27 mouse cellular contexts compared by ENCODE assay signal in genomic region chr16:51921025-51921424, GRCm38 (mm10).
DNase-seq lines count a peak whose midpoint lies in the region; ATAC-seq and TF ChIP-seq lines count a peak whose summit lies in the region.
"Had no signal": no experiment of that assay in that cellular context is flagged by ENCODE, and none has a peak within 500 bp of the region (broad histone marks: within the 10 kb centered on the region; RNA-seq: fewer than 3 reads in every experiment).

No protein-coding gene starts in this region.

- H3K4me1 ChIP-seq in intestine, postnatal 0 days (replicated peaks; ENCODE audit: control insufficient read depth, insufficient read depth, low read length): no peaks in the 10 kb centered on the region
- H3K4me1 ChIP-seq in hindbrain, embryonic 16.5 days (ENCODE audit: control insufficient read depth, insufficient read depth, low read depth, low read length): no peaks in the 10 kb centered on the region
- H3K4me1 ChIP-seq: heart, embryonic 12.5 days had no signal

- ATAC-seq in intestine, postnatal 0 days: peak; percentile 69
- ATAC-seq in hindbrain, embryonic 16.5 days: no peak
- ATAC-seq: forebrain, embryonic 15.5 days; inflammation-experienced regulatory T-cells, adult 6 months had no signal

- DNase-seq in heart, adult 8-10 months (ENCODE audit: low spot score): peak; percentile 21
- DNase-seq in heart, adult 11 months: no peak
- DNase-seq in 3T3-L1 (ENCODE audit: low read depth, low spot score) (peak; percentile 16), NIH3T3 (ENCODE audit: low read depth) (peak; percentile 63)
- DNase-seq in right cerebral cortex, adult 18-20 months: no peak
- no peak for DNase-seq in layer of hippocampus, postnatal 25 days (ENCODE audit: extremely low spot score in 1 of 2, low spot score in 1 of 2)
- DNase-seq: adrenal gland, adult 8-10 months; cerebellum, adult 2 months; cerebellum, postnatal 14 days; gastrocnemius, postnatal 25 days; heart, postnatal 4 days; kidney, adult 9 months; kidney, postnatal 10 days; lung, embryonic 14.5 days; lung, postnatal 4 days; midbrain, embryonic 14.5 days; thymus, adult 2 months; thymus, postnatal 36 days had no signal

- H3K27ac ChIP-seq in intestine, postnatal 0 days (ENCODE audit: low read depth, low read length): no peak overlapping the region
- H3K27ac ChIP-seq in hindbrain, embryonic 16.5 days (ENCODE audit: low read depth, low read length): no peak overlapping the region
- H3K27ac ChIP-seq: forebrain, embryonic 15.5 days; hindbrain, embryonic 14.5 days; limb, embryonic 13.5 days; liver, embryonic 14.5 days; neural tube, embryonic 15.5 days had no signal

- TF ChIP-seq CTCF in intestine, postnatal 0 days (IDR thresholded peaks at IDR 0.05; ENCODE audit: low read depth): no peak

- H3K27me3 ChIP-seq in intestine, postnatal 0 days (replicated peaks; ENCODE audit: control insufficient read depth, insufficient read depth, low read length): no peaks in the 10 kb centered on the region
- no peaks in the 10 kb centered on the region for H3K27me3 ChIP-seq in hindbrain, embryonic 16.5 days (replicated peaks; ENCODE audit: control insufficient read depth, insufficient read depth, low read length)
- H3K27me3 ChIP-seq: forebrain, embryonic 15.5 days; heart, embryonic 12.5 days; limb, embryonic 13.5 days; neural tube, embryonic 15.5 days had no signal

- H3K4me2 ChIP-seq in intestine, postnatal 0 days (replicated peaks; ENCODE audit: low read depth): no peak overlapping the region
- H3K4me2 ChIP-seq in hindbrain, embryonic 16.5 days (ENCODE audit: low read length): no peak overlapping the region
- H3K4me2 ChIP-seq: forebrain, embryonic 15.5 days; heart, embryonic 12.5 days; hindbrain, embryonic 14.5 days; limb, embryonic 13.5 days; lung, embryonic 14.5 days; neural tube, embryonic 15.5 days had no signal

- no peaks in the 10 kb centered on the region for H3K9me3 ChIP-seq in intestine, postnatal 0 days (ENCODE audit: control insufficient read depth)
- H3K9me3 ChIP-seq in hindbrain, embryonic 16.5 days (ENCODE audit: control insufficient read depth, low read length): no peaks in the 10 kb centered on the region
- H3K9me3 ChIP-seq: forebrain, embryonic 15.5 days; heart, embryonic 12.5 days; limb, embryonic 13.5 days; neural tube, embryonic 15.5 days had no signal

- no peaks in the 10 kb centered on the region for H3K36me3 ChIP-seq in intestine, postnatal 0 days (ENCODE audit: control insufficient read depth, insufficient read depth)
- H3K36me3 ChIP-seq in hindbrain, embryonic 16.5 days (ENCODE audit: control insufficient read depth, insufficient read depth, low read length): no peaks in the 10 kb centered on the region
- H3K36me3 ChIP-seq: forebrain, embryonic 15.5 days; heart, embryonic 12.5 days; limb, embryonic 13.5 days; neural tube, embryonic 15.5 days had no signal

- WGBS in intestine, postnatal 0 days: 37% methylated on average over 4 of the region's 4 CpGs
- WGBS in hindbrain, embryonic 16.5 days: 93% methylated on average over 4 of the region's 4 CpGs

- H3K4me3 ChIP-seq in intestine, postnatal 0 days (ENCODE audit: low read depth, low read length): no peak overlapping the region
- no peak overlapping the region for H3K4me3 ChIP-seq in hindbrain, embryonic 16.5 days (ENCODE audit: low read length)
- H3K4me3 ChIP-seq: forebrain, embryonic 15.5 days; heart, embryonic 12.5 days; limb, embryonic 13.5 days; neural tube, embryonic 15.5 days had no signal

- H3K9ac ChIP-seq in intestine, postnatal 0 days (ENCODE audit: low read depth, low read length): no peak overlapping the region
- no peak overlapping the region for H3K9ac ChIP-seq in hindbrain, embryonic 16.5 days (ENCODE audit: low read depth, low read length)
- H3K9ac ChIP-seq: forebrain, embryonic 15.5 days; heart, embryonic 12.5 days; hindbrain, embryonic 14.5 days; limb, embryonic 13.5 days; liver, embryonic 14.5 days; lung, embryonic 14.5 days; neural tube, embryonic 15.5 days had no signal

Comparison
In these comparisons a context has a peak if more than half of its experiments do, and no peak if none do; other contexts are left out.
1. DNase-seq: peak in heart, adult 8-10 months (single experiment), 3T3-L1 (single experiment) and NIH3T3 (single experiment); none in heart, adult 11 months (single experiment), right cerebral cortex, adult 18-20 months (single experiment) and layer of hippocampus, postnatal 25 days (0 of 2).